Comparison of ENCODE assay signal across 21 mouse cellular contexts in genomic region chr7:100479823-100480164, GRCm38 (mm10). TPM values are rescaled to one million over a fixed set of nuclear protein-coding genes. Genes with fewer than 3 reads are reported as not detected.
DNase-seq lines count a peak whose midpoint lies in the region; ATAC-seq and TF ChIP-seq lines count a peak whose summit lies in the region.
"Had no signal": no experiment of that assay in that cellular context is flagged by ENCODE, and none has a peak within 500 bp of the region (broad histone marks: within the 10 kb centered on the region; RNA-seq: fewer than 3 reads in every experiment).

No protein-coding gene starts in this region.

- no peak for DNase-seq in embryonic facial prominence, embryonic 10.5 days (ENCODE audit: low spot score)
- DNase-seq in kidney, postnatal 10 days = peak; percentile 54
- no peak for DNase-seq in kidney, adult 2 months
- DNase-seq in Muller cell, postnatal 12 days (ENCODE audit: inconsistent ontology term) = peak; percentile 30
- no peak for DNase-seq in liver, embryonic 13.5 days
- DNase-seq in natural killer cell, adult 2 months (ENCODE audit: low spot score in 2 of 2) = no peak
- DNase-seq: cerebellum, postnatal 36 days; gastrocnemius, postnatal 10 days; heart, postnatal 36 days; kidney, postnatal 14 days; layer of hippocampus, postnatal 36 days; right cerebral cortex, postnatal 4 days; thymus, postnatal 4 days had no signal

- H3K4me3 ChIP-seq in embryonic facial prominence, embryonic 12.5 days = no peak overlapping the region
- no peak overlapping the region for H3K4me3 ChIP-seq in embryonic facial prominence, embryonic 10.5 days
- no peak overlapping the region for H3K4me3 ChIP-seq in kidney, adult 2 months (ENCODE audit: insufficient read depth, low read depth, low read length)
- H3K4me3 ChIP-seq in liver, embryonic 13.5 days (replicated peaks) = no peak overlapping the region
- no peak overlapping the region for H3K4me3 ChIP-seq in intestine, embryonic 15.5 days (replicated peaks)
- H3K4me3 ChIP-seq: forebrain, embryonic 13.5 days; heart, embryonic 10.5 days; limb, embryonic 13.5 days; lung, embryonic 15.5 days had no signal

- TF ChIP-seq POLR2A in kidney, adult 2 months (IDR thresholded peaks at IDR 0.05; ENCODE audit: low read depth, low read length) = no peak

- no peak overlapping the region for H3K27ac ChIP-seq in embryonic facial prominence, embryonic 12.5 days
- H3K27ac ChIP-seq in embryonic facial prominence, embryonic 10.5 days (replicated peaks) = no peak overlapping the region
- H3K27ac ChIP-seq in kidney, adult 2 months (ENCODE audit: insufficient read depth, low read depth, low read length) = no peak overlapping the region
- no peak overlapping the region for H3K27ac ChIP-seq in liver, embryonic 13.5 days
- H3K27ac ChIP-seq in intestine, embryonic 15.5 days = no peak overlapping the region
- H3K27ac ChIP-seq: forebrain, embryonic 13.5 days; heart, embryonic 10.5 days; limb, embryonic 13.5 days; lung, embryonic 15.5 days had no signal

- H3K9me3 ChIP-seq in embryonic facial prominence, embryonic 12.5 days = no peaks in the 10 kb centered on the region
- no peaks in the 10 kb centered on the region for H3K9me3 ChIP-seq in embryonic facial prominence, embryonic 10.5 days
- H3K9me3 ChIP-seq in liver, embryonic 13.5 days (replicated peaks) = no peaks in the 10 kb centered on the region
- H3K9me3 ChIP-seq in intestine, embryonic 15.5 days = no peaks in the 10 kb centered on the region
- H3K9me3 ChIP-seq: forebrain, embryonic 13.5 days; G1E; heart, embryonic 10.5 days; limb, embryonic 13.5 days; lung, embryonic 15.5 days had no signal

- H3K27me3 ChIP-seq in embryonic facial prominence, embryonic 12.5 days = no peaks in the 10 kb centered on the region
- H3K27me3 ChIP-seq in embryonic facial prominence, embryonic 10.5 days (replicated peaks; ENCODE audit: low read depth, poor library complexity, severe bottlenecking) = 0 out of 2 replicates have a peak, but pooled peaks cover 3% of the 10 kb centered on the region
- H3K27me3 ChIP-seq in kidney, adult 2 months (replicated peaks; ENCODE audit: control insufficient read depth, insufficient read depth, low read length) = no peaks in the 10 kb centered on the region
- 0 out of 2 replicates have a peak, but pooled peaks cover 2% of the 10 kb centered on the region for H3K27me3 ChIP-seq in liver, embryonic 13.5 days
- H3K27me3 ChIP-seq in intestine, embryonic 15.5 days (replicated peaks) = no peaks in the 10 kb centered on the region
- H3K27me3 ChIP-seq: forebrain, embryonic 13.5 days; limb, embryonic 13.5 days; lung, embryonic 15.5 days had no signal

- no peak overlapping the region for H3K4me2 ChIP-seq in embryonic facial prominence, embryonic 12.5 days (replicated peaks)
- no peak overlapping the region for H3K4me2 ChIP-seq in liver, embryonic 13.5 days
- H3K4me2 ChIP-seq in intestine, embryonic 15.5 days (replicated peaks) = no peak overlapping the region
- H3K4me2 ChIP-seq: forebrain, embryonic 13.5 days; limb, embryonic 13.5 days; lung, embryonic 15.5 days had no signal

- TF ChIP-seq CTCF in kidney, adult 2 months (conservative IDR thresholded peaks at IDR 0.05; ENCODE audit: insufficient read depth, insufficient read length, low read depth, low read length) = no peak

- H3K4me1 ChIP-seq in embryonic facial prominence, embryonic 12.5 days = no peaks in the 10 kb centered on the region
- no peaks in the 10 kb centered on the region for H3K4me1 ChIP-seq in embryonic facial prominence, embryonic 10.5 days
- peaks cover 7% of the 10 kb centered on the region; the same call in 1 of the 2 replicates for H3K4me1 ChIP-seq in kidney, adult 2 months (ENCODE audit: control insufficient read depth, insufficient read depth, low read length)
- peaks cover 27% of the 10 kb centered on the region for H3K4me1 ChIP-seq in liver, embryonic 13.5 days (replicated peaks)
- H3K4me1 ChIP-seq in intestine, embryonic 15.5 days (replicated peaks) = no peaks in the 10 kb centered on the region
- H3K4me1 ChIP-seq: forebrain, embryonic 13.5 days; limb, embryonic 13.5 days had no signal

- ATAC-seq in embryonic facial prominence, embryonic 12.5 days (ENCODE audit: insufficient number of reproducible peaks, insufficient read depth, low FRiP score, low TSS enrichment) = no peak
- ATAC-seq in liver, embryonic 13.5 days (ENCODE audit: low read depth) = peak; percentile 47
- ATAC-seq in intestine, embryonic 15.5 days = no peak
- ATAC-seq: activated CD4-positive, CD25-positive, alpha-beta regulatory T cell, adult 4 months; forebrain, embryonic 13.5 days had no signal

- WGBS in embryonic facial prominence, embryonic 12.5 days = 70% methylated on average over 15 of the region's 15 CpGs
- WGBS in embryonic facial prominence, embryonic 10.5 days = 72% methylated on average over 15 of the region's 15 CpGs
- 49% methylated on average over 15 of the region's 15 CpGs for WGBS in kidney, adult 2 months
- 51% methylated on average over 15 of the region's 15 CpGs for WGBS in liver, embryonic 13.5 days (ENCODE audit: insufficient replicate concordance)
- 61% methylated on average over 15 of the region's 15 CpGs for WGBS in intestine, embryonic 15.5 days

- H3K36me3 ChIP-seq in embryonic facial prominence, embryonic 12.5 days = no peaks in the 10 kb centered on the region
- H3K36me3 ChIP-seq in embryonic facial prominence, embryonic 10.5 days (replicated peaks) = no peaks in the 10 kb centered on the region
- no peaks in the 10 kb centered on the region for H3K36me3 ChIP-seq in kidney, adult 2 months (ENCODE audit: control insufficient read depth, insufficient read depth, low read length)
- H3K36me3 ChIP-seq in liver, embryonic 13.5 days = no peaks in the 10 kb centered on the region
- H3K36me3 ChIP-seq in intestine, embryonic 15.5 days = no peaks in the 10 kb centered on the region
- H3K36me3 ChIP-seq: G1E; heart, embryonic 10.5 days; limb, embryonic 13.5 days; lung, embryonic 15.5 days had no signal

- 0 out of 2 replicates have a peak overlapping the region, but pooled peaks have one; percentile 8 for H3K9ac ChIP-seq in embryonic facial prominence, embryonic 12.5 days
- no peak overlapping the region for H3K9ac ChIP-seq in liver, embryonic 13.5 days
- no peak overlapping the region for H3K9ac ChIP-seq in intestine, embryonic 15.5 days
- H3K9ac ChIP-seq: forebrain, embryonic 13.5 days; limb, embryonic 13.5 days; lung, embryonic 15.5 days had no signal

RNA-seq across cellular contexts. Expression of gene Ucp3, which starts 7.0 kb away (rescaled TPM):
- not detected in 2 replicates for polyA plus RNA-seq in embryonic facial prominence, embryonic 12.5 days (2016; fragmentation: Nextera tagmentation; extraction: Ambion mirVana)
- polyA plus RNA-seq in embryonic facial prominence, embryonic 10.5 days (2016; fragmentation: Nextera tagmentation; extraction: Ambion mirVana) = 0.11 TPM in 1 of 2 replicates, not detected in the other
- 4.0 and 5.0 TPM in 2 replicates for polyA plus RNA-seq in kidney, adult 2 months (2012; rRNA removed)
- not detected in 2 replicates for polyA plus RNA-seq in liver, embryonic 13.5 days (2015; fragmentation: Nextera tagmentation; extraction: Ambion mirVana)
- not detected in 2 replicates for polyA plus RNA-seq in intestine, embryonic 15.5 days (2015; fragmentation: Nextera tagmentation; extraction: Ambion mirVana)
- polyA plus RNA-seq: activated CD4-positive, CD25-positive, alpha-beta regulatory T cell, adult 4 months; forebrain, embryonic 13.5 days; G1E had no signal

RNA-seq across cellular contexts. Expression of gene Ucp2, which starts 13.3 kb away (rescaled TPM):
- 130 and 164 TPM in 2 replicates for polyA plus RNA-seq in embryonic facial prominence, embryonic 12.5 days (2016; fragmentation: Nextera tagmentation; extraction: Ambion mirVana)
- polyA plus RNA-seq in embryonic facial prominence, embryonic 10.5 days (2016; fragmentation: Nextera tagmentation; extraction: Ambion mirVana) = 101 and 105 TPM in 2 replicates
- polyA plus RNA-seq in kidney, adult 2 months (2012; rRNA removed) = 153 and 172 TPM in 2 replicates
- polyA plus RNA-seq in liver, embryonic 13.5 days (2015; fragmentation: Nextera tagmentation; extraction: Ambion mirVana) = 673 and 808 TPM in 2 replicates
- polyA plus RNA-seq in intestine, embryonic 15.5 days (2015; fragmentation: Nextera tagmentation; extraction: Ambion mirVana) = 272 and 287 TPM in 2 replicates

RNA-seq across cellular contexts. Expression of gene Dnajb13, which starts 35.0 kb away (rescaled TPM):
- 0.14 and 0.19 TPM in 2 replicates for polyA plus RNA-seq in embryonic facial prominence, embryonic 12.5 days (2016; fragmentation: Nextera tagmentation; extraction: Ambion mirVana)
- polyA plus RNA-seq in embryonic facial prominence, embryonic 10.5 days (2016; fragmentation: Nextera tagmentation; extraction: Ambion mirVana) = 0.27 and 0.38 TPM in 2 replicates
- 0.36 and 0.58 TPM in 2 replicates for polyA plus RNA-seq in kidney, adult 2 months (2012; rRNA removed)
- polyA plus RNA-seq in liver, embryonic 13.5 days (2015; fragmentation: Nextera tagmentation; extraction: Ambion mirVana) = 2.5 TPM in 2 replicates
- 0.28 and 0.41 TPM in 2 replicates for polyA plus RNA-seq in intestine, embryonic 15.5 days (2015; fragmentation: Nextera tagmentation; extraction: Ambion mirVana)
- polyA plus RNA-seq: G1E had no signal

RNA-seq across cellular contexts. Expression of gene Coa4, which starts 57.1 kb away (rescaled TPM):
- 14.9 and 15.7 TPM in 2 replicates for polyA plus RNA-seq in embryonic facial prominence, embryonic 12.5 days (2016; fragmentation: Nextera tagmentation; extraction: Ambion mirVana)
- 17.8 and 19.3 TPM in 2 replicates for polyA plus RNA-seq in embryonic facial prominence, embryonic 10.5 days (2016; fragmentation: Nextera tagmentation; extraction: Ambion mirVana)
- polyA plus RNA-seq in kidney, adult 2 months (2012; rRNA removed) = 12.6 and 16.1 TPM in 2 replicates
- polyA plus RNA-seq in liver, embryonic 13.5 days (2015; fragmentation: Nextera tagmentation; extraction: Ambion mirVana) = 14.0 and 14.3 TPM in 2 replicates
- 40.8 and 49.3 TPM in 2 replicates for polyA plus RNA-seq in intestine, embryonic 15.5 days (2015; fragmentation: Nextera tagmentation; extraction: Ambion mirVana)

Comparison
In these comparisons a context has a peak if more than half of its experiments do, and no peak if none do; other contexts are left out.
1. DNase-seq: peak in kidney, postnatal 10 days (single experiment) and Muller cell, postnatal 12 days (single experiment); none in embryonic facial prominence, embryonic 10.5 days (single experiment), kidney, adult 2 months (single experiment), liver, embryonic 13.5 days (single experiment) and natural killer cell, adult 2 months (0 of 2).